Mouse (Mus musculus) neutrophil, adult 83 days (primary cell): ENCODE measurements around the gene Trim24. TPM values are rescaled to one million over a fixed set of nuclear protein-coding genes. Genes with fewer than 3 reads are reported as not detected.

Experiments
- total RNA-seq, 2 experiments: library from RNA; stranded (reverse); gene quantifications; one replicate each; pipeline ENCODE4 v1.2.4; 2023

Gene Trim24
- 10 to 100 TPM; 16.9 to 21.3 TPM for total RNA-seq

GRCm38 (mm10) chr6:37870245-37871136, at the start of gene Trim24:
TSS of gene Trim24 (plus strand) at chr6:37870811.

Other genes starting within 250 kb of the Trim24 start
- not detected for gene Svopl, start 176.2 kb downstream of the Trim24 start, total RNA-seq
- not detected for gene Tmem213, start 238.4 kb downstream of the Trim24 start, total RNA-seq